Mouse (Mus musculus) small intestine, adult 2 months (tissue): Measurements from ENCODE around the gene Foxp1. TPM values are rescaled to one million over a fixed set of nuclear protein-coding genes. Genes with fewer than 3 reads are reported as not detected.

Source experiments
- H3K27ac ChIP-seq: fragments of 200-500 bp; 2 replicates; pipeline ENCODE4 v1.5.1; 2012; ENCODE audit warnings: low read depth, low read length, control low read depth, inconsistent platforms; ENCODE audit not compliant: insufficient read depth
- H3K27me3 ChIP-seq: fragments of 200-500 bp; 2 replicates; pipeline ENCODE4 v1.6.1; 2012; ENCODE audit warnings: mild to moderate bottlenecking, moderate library complexity, low read length, inconsistent platforms; ENCODE audit not compliant: control insufficient read depth, insufficient read depth
- H3K36me3 ChIP-seq: fragments of 200-500 bp; 2 replicates; pipeline ENCODE4 v1.6.1; 2012; ENCODE audit warnings: mild to moderate bottlenecking, low read length, control low read depth, inconsistent platforms; ENCODE audit not compliant: control insufficient read depth, insufficient read depth
- H3K4me1 ChIP-seq: fragments of 200-500 bp; 2 replicates; pipeline ENCODE4 v1.6.1; 2012; ENCODE audit warnings: low read length, inconsistent platforms, mixed read lengths; ENCODE audit not compliant: control insufficient read depth, insufficient read depth, insufficient read length
- H3K4me3 ChIP-seq: fragments of 200-500 bp; 2 replicates; pipeline ENCODE4 v1.5.1; 2012; ENCODE audit warnings: low read depth, mild to moderate bottlenecking, control low read depth, inconsistent platforms, low read length, moderate library complexity
- CTCF ChIP-seq: fragments of 200-500 bp; IDR thresholded peaks from 2 replicates; pipeline ENCODE4 v1.5.1; 2012; ENCODE audit warnings: low read depth, mild to moderate bottlenecking, control low read depth, inconsistent platforms, low read length, moderate library complexity, mixed read lengths; ENCODE audit not compliant: insufficient replicate concordance, insufficient read length; ENCODE audit errors: extremely low read depth
- POLR2A ChIP-seq: fragments of 200-500 bp; IDR thresholded peaks from 2 replicates; pipeline ENCODE4 v1.6.1; 2012; ENCODE audit warnings: low read depth, mild to moderate bottlenecking, control low read depth, inconsistent platforms, low read length, moderate library complexity
- WGBS: fragments of 180-500 bp; shearing (Covaris S2); methylation state at CpG from one replicate; pipeline ENCODE4 v1.1.7; 2018; 5-methylcytosine and 5-hydroxymethylcytosine counted together
- polyA plus RNA-seq: library from polyadenylated mRNA; depleted of rRNA; stranded (reverse); fragments of >200 nt; gene quantifications from 2 replicates; pipeline ENCODE4 v1.2.3, GENCODE M21; 2012

Foxp1 gene
- polyA plus RNA-seq, 1 experiment, result 52.2 TPM

DNA sequence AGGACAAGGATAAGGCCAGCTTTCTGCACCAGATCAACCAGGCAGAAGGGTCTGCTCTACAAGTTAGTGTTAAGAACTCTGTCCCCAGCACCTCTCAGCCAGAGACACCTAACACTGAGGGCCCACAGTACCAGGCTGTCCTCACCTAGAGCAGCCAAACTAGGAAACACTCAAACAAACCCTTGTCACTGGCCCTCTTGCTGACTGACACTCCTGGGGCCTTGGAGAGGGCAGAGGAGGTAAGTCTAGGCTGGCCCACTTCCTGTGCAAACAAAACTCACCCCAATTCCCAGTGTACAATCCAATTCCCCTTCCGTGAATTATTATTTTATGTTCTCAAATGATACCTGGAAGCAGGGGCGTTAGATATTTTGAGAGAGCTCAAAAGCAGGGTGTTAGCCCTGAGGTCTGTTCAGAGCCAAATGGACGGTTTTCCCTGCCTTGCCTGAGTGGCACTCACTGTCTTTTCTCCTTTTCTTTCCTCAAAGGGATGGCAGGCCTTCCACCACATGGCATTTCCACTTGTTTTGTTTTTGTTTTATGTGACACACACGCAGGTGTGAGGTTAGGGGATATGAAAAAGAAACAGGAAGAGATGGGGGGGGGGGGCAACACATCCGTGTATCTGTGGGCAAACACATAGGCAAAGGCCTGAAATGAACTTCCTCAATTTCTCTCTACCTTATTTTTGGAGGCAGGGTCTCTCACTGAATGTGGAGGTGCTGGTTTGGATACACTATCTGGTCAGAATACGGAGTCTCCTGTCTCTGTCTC, 219.7 kb downstream of the Foxp1 start:
- TF ChIP-seq POLR2A (no peak), CTCF (no peak)
- Histone ChIP-seq H3K36me3 (no peaks in the 10 kb centered on the region; the same call in 1 of the 2 replicates), H3K4me1 (peaks cover 4% of the 10 kb centered on the region; the same call in 1 of the 2 replicates), H3K27ac (no peak overlapping the region), H3K27me3 (no peaks in the 10 kb centered on the region), H3K4me3 (no peak overlapping the region)
- 55% methylated on average over 6 of the region's 6 CpGs for WGBS

DNA sequence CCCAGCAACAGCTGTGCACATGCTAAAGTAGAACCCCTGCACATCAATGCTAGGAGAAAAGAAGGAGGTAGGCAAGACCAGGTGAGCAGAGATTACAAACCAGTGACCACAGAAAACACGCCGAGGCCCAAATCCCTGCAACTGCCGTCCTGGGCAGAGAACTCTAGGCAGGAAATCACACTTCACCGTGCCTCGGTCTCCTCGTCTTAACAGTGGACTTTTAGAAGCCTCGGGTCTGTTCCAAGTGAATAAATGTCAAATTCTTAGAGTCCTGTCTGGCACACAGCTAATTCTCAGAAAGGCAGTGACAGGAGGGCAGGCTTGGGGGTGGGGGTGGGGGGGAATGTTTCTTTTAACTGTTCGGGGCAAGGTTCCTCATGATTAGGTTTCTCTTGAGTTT, 220.6 kb downstream of the Foxp1 start:
- H3K36me3 ChIP-seq, result no peaks in the 10 kb centered on the region
- H3K27ac ChIP-seq, result no peak overlapping the region
- 91% methylated on average over 8 of the region's 8 CpGs for WGBS
- no peaks in the 10 kb centered on the region for H3K27me3 ChIP-seq
- TF ChIP-seq CTCF (no peak), POLR2A (no peak)
- no peak overlapping the region for H3K4me3 ChIP-seq
- peaks cover 4% of the 10 kb centered on the region; the same call in 1 of the 2 replicates for H3K4me1 ChIP-seq

DNA sequence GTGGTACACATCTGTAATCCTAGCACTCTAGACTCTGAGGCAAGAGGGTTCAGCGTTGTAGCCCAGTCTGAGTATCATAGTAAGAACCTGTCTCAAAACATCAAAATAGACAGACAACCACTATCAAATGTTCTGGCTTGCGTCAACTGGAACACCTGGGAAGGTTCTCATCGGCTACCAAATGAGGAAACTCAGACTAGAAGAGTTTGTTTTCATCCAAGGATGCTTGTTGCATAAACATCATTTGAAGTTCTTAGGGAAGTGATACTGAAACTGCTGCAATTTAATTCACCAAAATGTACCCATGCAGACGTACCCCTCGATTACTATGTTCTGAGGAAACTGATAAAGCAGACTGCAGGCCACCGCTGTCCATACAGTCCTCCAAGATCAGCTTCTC, 222.3 kb downstream of the Foxp1 start:
- Histone ChIP-seq H3K4me1 (peaks cover 4% of the 10 kb centered on the region; the same call in 1 of the 2 replicates), H3K36me3 (no peaks in the 10 kb centered on the region), H3K27ac (no peak overlapping the region), H3K27me3 (no peaks in the 10 kb centered on the region), H3K4me3 (no peak overlapping the region)
- no peak for TF ChIP-seq POLR2A
- TF ChIP-seq CTCF, result no peak
- 85% methylated on average over 6 of the region's 6 CpGs for WGBS

DNA sequence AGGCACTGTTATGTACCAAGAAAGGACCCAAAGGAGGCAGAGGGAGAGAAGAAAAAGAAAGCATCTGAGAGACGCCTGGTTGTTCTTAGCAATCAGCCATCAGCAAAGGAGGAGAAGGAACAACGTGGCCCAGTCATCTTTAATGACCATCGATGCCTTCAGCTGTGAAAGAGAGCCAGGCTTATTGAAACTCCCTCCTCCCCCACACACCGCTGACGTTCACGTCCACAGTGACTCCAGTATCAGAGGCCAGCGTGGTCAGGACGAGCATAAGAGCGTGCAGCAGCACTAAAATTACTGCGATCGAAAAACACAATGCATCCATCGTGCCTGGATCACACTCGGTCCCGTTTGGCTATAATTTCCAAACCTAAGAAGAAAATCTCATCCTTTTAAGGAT, 223.3 kb downstream of the Foxp1 start:
- H3K36me3 ChIP-seq, result no peaks in the 10 kb centered on the region
- H3K27ac ChIP-seq, result no peak overlapping the region
- WGBS, result 89% methylated on average over 14 of the region's 14 CpGs
- TF ChIP-seq CTCF, result no peak
- no peak for TF ChIP-seq POLR2A
- H3K27me3 ChIP-seq, result no peaks in the 10 kb centered on the region
- no peak overlapping the region for H3K4me3 ChIP-seq
- H3K4me1 ChIP-seq, result peaks cover 4% of the 10 kb centered on the region; the same call in 1 of the 2 replicates

DNA sequence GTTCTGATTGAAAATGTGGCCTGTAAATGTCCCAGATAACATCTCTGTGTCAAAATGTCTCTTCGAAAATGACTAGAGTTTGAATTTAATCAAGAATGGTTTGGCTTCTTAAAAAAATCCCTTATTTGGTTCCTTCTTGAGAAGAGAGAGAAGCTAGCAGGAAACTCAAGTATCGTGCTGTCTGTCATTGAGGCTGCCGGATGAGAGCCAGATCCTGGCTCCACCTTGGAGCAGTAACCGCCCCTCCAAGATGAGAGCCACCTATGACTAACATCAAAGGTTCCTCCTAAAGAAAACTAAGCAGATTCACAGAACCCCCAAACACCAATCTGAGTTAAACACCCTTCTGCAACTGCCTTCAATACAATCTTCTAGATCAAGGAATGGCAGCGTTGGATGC, 225.0 kb downstream of the Foxp1 start:
- no peak for TF ChIP-seq CTCF
- no peak for TF ChIP-seq POLR2A
- Histone ChIP-seq H3K36me3 (no peaks in the 10 kb centered on the region), H3K4me1 (peaks cover 2% of the 10 kb centered on the region; the same call in 1 of the 2 replicates), H3K27me3 (no peaks in the 10 kb centered on the region), H3K4me3 (no peak overlapping the region), H3K27ac (no peak overlapping the region)
- 87% methylated on average over 5 of the region's 5 CpGs for WGBS

DNA sequence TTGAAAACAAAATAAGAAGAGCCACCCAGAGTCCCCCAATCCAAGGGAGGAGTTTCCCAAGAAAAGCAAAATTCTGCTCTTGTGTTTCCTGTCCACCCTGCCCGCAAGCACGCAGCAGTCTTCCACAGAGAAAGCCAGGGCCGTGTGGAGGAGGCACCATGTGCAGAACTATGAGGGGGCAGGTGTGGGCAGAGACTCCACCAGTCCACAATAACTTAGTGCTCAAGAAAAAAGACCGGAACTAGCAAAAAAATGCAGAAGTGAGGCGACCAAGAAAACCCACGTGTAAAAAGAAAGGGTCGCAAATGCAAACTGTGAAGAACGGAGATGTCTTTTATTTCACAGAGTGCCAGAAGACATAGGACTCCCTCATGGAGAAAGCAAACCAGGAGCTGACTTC, 227.0 kb downstream of the Foxp1 start:
- no peak overlapping the region for H3K4me3 ChIP-seq
- 70% methylated on average over 8 of the region's 8 CpGs for WGBS
- no peaks in the 10 kb centered on the region for H3K36me3 ChIP-seq
- no peaks in the 10 kb centered on the region for H3K4me1 ChIP-seq
- H3K27me3 ChIP-seq, result no peaks in the 10 kb centered on the region
- no peak overlapping the region for H3K27ac ChIP-seq
- no peak for TF ChIP-seq CTCF
- no peak for TF ChIP-seq POLR2A

DNA sequence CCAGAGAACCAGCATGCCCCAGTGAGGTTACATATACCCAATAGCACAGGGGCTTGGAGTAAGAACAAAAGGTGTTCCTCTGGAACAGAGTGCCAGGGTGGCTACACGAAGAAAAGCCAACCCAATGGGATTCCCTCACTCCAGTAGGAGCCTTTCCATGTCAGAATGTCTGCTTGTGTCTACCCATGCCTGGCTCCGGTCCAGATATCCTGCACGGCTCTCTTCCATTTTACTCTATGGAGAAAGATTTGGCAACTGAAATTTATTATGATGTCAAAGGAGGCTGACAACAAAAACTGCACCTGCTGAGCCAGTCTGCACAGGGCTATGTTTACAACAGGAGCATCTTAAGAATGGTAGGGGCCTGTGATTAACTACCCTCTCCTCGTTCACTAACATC, 233.3 kb downstream of the Foxp1 start:
- no peak overlapping the region for H3K4me3 ChIP-seq
- WGBS, result 75% methylated on average over 4 of the region's 4 CpGs
- H3K4me1 ChIP-seq, result no peaks in the 10 kb centered on the region

More for the DNA sequence above, 233.3 kb downstream of the Foxp1 start:
- no peak for TF ChIP-seq CTCF
- no peak for TF ChIP-seq POLR2A
- no peaks in the 10 kb centered on the region for H3K27me3 ChIP-seq
- no peak overlapping the region for H3K27ac ChIP-seq
- no peaks in the 10 kb centered on the region for H3K36me3 ChIP-seq
